Mouse (Mus musculus): Measurements from ENCODE around the gene Cmip. TPM values are rescaled to one million over a fixed set of nuclear protein-coding genes. Genes with fewer than 3 reads are reported as not detected.

Cmip gene
- 64.7 and 64.9 TPM in 2 replicates for polyA plus RNA-seq (2012; rRNA removed)

DNA sequence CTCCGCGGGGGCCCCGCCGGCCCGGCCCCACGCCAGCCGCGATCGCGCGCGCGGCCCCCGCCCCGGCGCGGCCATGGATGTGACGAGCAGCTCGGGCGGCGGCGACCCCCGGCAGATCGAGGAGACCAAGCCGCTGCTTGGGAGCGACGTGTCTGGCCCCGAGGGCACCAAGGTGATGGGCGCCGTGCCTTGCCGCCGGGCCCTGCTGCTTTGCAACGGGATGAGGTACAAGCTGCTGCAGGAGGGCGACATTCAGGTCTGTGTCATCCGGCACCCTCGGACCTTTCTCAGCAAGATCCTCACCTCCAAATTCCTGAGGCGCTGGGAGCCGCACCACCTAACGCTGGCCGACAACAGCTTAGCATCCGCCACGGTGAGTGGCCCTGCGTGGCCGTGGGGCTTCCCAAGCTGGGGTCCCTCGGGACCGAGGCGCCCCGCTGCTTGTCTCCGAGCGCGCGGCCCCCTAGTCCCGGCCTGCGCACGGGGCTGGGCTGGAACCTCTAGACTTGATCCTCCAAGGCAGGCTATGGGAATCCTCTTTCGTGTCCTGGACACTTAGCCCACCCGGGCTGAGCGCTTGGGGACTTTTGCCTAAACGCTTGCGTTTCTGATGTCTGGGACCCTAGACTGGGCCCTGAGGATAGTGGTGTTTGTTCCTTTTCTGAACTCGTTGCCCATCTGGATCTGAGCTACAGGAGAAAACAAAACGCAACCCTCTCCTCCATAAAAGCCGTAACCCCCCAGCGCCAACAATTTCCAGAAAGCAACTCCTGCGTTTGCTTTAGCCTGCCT, at the start of gene Cmip:
Gene Cmip, plus strand, starts transcription at position 36 of the 792 bp plus-strand sequence.
- H3K27me3 ChIP-seq (ENCODE audit: control insufficient read depth, insufficient read depth, low read length): no peaks in the 10 kb centered on the region
- 1% methylated on average over 63 of the region's 65 CpGs for WGBS
- no peak for TF ChIP-seq POLR2A (IDR thresholded peaks at IDR 0.05; ENCODE audit: borderline replicate concordance, insufficient read depth, low read length)
- no peak for TF ChIP-seq CTCF (IDR thresholded peaks at IDR 0.05; ENCODE audit: borderline replicate concordance, insufficient read depth, low read depth, low read length)
- H3K27ac ChIP-seq (ENCODE audit: insufficient read depth, low read length): no peak within 1 kb of the TSS
- H3K4me1 ChIP-seq (ENCODE audit: control insufficient read depth, insufficient read depth, low read length): peaks cover 12% of the 10 kb centered on the region
- peak within 1 kb of the TSS; percentile 84 for H3K4me3 ChIP-seq (replicated peaks; ENCODE audit: insufficient read depth, low read depth, low read length)
- DNase-seq: peak; percentile 51 to 65

DNA sequence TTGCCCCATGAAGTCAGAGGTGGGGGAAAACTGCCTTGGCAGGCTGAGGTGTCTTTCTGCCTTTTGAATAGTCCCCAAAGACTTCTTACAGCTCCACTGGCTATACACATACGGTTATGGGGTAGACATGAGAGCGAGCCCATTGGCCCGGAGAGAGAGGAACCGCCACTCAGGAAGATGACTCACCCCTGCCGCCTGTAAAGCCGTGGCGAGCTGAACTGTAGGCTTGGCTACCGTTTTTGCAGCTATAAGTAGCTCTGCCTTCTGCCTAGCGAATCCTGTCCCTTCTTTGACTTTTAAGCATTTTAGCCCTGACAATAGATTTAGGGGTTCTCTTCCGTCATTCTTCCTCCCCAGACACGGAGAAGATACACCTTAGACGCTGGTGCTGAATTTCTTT, 47.7 kb upstream of the Cmip start:
- DNase-seq: no peak
- Histone ChIP-seq H3K27ac (ENCODE audit: insufficient read depth, low read length) (no peak overlapping the region), H3K4me1 (ENCODE audit: control insufficient read depth, insufficient read depth, low read length) (no peaks in the 10 kb centered on the region; the same call in 1 of the 2 replicates), H3K27me3 (ENCODE audit: control insufficient read depth, insufficient read depth, low read length) (no peaks in the 10 kb centered on the region), H3K4me3 (replicated peaks; ENCODE audit: insufficient read depth, low read depth, low read length) (no peak overlapping the region)
- 91% methylated on average over 12 of the region's 12 CpGs for WGBS
- TF ChIP-seq CTCF (IDR thresholded peaks at IDR 0.05; ENCODE audit: borderline replicate concordance, insufficient read depth, low read depth, low read length): no peak
- no peak for TF ChIP-seq POLR2A (IDR thresholded peaks at IDR 0.05; ENCODE audit: borderline replicate concordance, insufficient read depth, low read length)

DNA sequence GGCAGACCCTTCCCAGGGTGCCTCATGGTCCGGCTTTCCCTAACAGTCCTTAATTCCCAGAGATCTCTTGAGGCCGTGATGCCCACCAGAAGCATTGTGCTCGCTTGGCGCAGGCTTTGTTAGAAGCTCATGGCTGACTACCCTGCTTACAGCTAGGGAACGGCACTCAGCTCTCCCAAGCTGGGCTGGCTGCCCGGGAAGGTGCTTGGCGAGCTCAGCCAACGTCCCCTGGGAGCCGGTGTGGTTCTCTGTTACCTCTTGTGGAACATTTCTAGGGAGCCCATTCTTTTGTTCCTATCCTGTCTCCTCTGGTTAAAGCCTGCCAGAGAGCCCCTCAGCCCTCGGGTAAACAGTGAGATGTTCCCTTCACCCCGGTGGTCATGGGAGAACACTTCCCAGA, 44.8 kb upstream of the Cmip start:
- no peaks in the 10 kb centered on the region for H3K27me3 ChIP-seq (ENCODE audit: control insufficient read depth, insufficient read depth, low read length)
- WGBS: 38% methylated on average over 11 of the region's 11 CpGs
- H3K4me1 ChIP-seq (ENCODE audit: control insufficient read depth, insufficient read depth, low read length): no peaks in the 10 kb centered on the region; the same call in 1 of the 2 replicates
- DNase-seq: no peak
- no peak overlapping the region for H3K4me3 ChIP-seq (replicated peaks; ENCODE audit: insufficient read depth, low read depth, low read length)
- no peak overlapping the region for H3K27ac ChIP-seq (ENCODE audit: insufficient read depth, low read length)
- TF ChIP-seq POLR2A (IDR thresholded peaks at IDR 0.05; ENCODE audit: borderline replicate concordance, insufficient read depth, low read length) (no peak), CTCF (IDR thresholded peaks at IDR 0.05; ENCODE audit: borderline replicate concordance, insufficient read depth, low read depth, low read length) (no peak)

DNA sequence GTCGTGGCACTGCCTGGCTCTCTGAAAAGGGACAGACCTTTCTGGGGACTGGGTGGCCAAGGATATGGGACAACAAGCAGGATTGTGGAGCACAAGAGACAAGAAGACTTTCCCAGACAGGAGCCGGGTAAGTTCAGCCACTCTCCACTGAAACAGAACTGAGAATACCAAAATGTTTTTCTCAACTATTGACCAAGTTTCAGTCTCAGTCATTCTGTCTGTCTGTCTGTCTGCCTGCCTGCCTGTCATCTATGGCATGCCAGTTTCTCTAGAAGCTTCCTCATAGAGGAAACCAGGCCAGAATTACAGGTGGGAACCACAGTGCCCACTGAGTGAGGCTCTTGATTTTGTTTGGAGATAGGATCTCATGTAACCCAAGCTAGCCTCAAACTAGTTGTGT, 39.1 kb upstream of the Cmip start:
- 93% methylated on average over 2 of the region's 2 CpGs for WGBS
- H3K4me3 ChIP-seq (replicated peaks; ENCODE audit: insufficient read depth, low read depth, low read length): no peak overlapping the region
- no peak for TF ChIP-seq CTCF (IDR thresholded peaks at IDR 0.05; ENCODE audit: borderline replicate concordance, insufficient read depth, low read depth, low read length)
- no peak for TF ChIP-seq POLR2A (IDR thresholded peaks at IDR 0.05; ENCODE audit: borderline replicate concordance, insufficient read depth, low read length)
- H3K4me1 ChIP-seq (ENCODE audit: control insufficient read depth, insufficient read depth, low read length): no peaks in the 10 kb centered on the region; the same call in 1 of the 2 replicates
- no peak for DNase-seq
- H3K27me3 ChIP-seq (ENCODE audit: control insufficient read depth, insufficient read depth, low read length): no peaks in the 10 kb centered on the region
- H3K27ac ChIP-seq (ENCODE audit: insufficient read depth, low read length): no peak overlapping the region

DNA sequence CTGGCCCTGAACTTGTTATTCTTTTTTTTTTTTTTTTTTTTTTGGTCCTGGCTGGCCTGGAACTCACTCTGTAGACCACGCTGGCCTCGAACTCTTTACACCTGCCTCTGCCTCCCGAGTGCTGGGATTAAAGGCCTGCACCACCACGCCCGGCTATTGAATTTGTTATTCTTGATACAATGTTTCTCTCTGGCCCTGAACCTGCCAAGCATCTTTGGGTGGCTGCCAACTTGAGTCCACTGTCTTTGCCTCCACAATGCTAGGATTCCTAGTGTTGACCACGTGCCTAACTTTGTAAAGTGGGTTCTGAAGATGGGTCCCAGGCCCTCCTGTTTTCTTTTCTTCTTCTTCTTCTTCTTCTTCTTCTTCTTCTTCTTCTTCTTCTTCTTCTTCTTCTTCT, 34.5 kb upstream of the Cmip start:
- 51% methylated on average over 6 of the region's 6 CpGs for WGBS
- Histone ChIP-seq H3K4me3 (replicated peaks; ENCODE audit: insufficient read depth, low read depth, low read length) (no peak overlapping the region), H3K4me1 (ENCODE audit: control insufficient read depth, insufficient read depth, low read length) (no peaks in the 10 kb centered on the region), H3K27me3 (ENCODE audit: control insufficient read depth, insufficient read depth, low read length) (no peaks in the 10 kb centered on the region), H3K27ac (ENCODE audit: insufficient read depth, low read length) (no peak overlapping the region)
- no peak for DNase-seq
- TF ChIP-seq POLR2A (IDR thresholded peaks at IDR 0.05; ENCODE audit: borderline replicate concordance, insufficient read depth, low read length): no peak
- no peak for TF ChIP-seq CTCF (IDR thresholded peaks at IDR 0.05; ENCODE audit: borderline replicate concordance, insufficient read depth, low read depth, low read length)

DNA sequence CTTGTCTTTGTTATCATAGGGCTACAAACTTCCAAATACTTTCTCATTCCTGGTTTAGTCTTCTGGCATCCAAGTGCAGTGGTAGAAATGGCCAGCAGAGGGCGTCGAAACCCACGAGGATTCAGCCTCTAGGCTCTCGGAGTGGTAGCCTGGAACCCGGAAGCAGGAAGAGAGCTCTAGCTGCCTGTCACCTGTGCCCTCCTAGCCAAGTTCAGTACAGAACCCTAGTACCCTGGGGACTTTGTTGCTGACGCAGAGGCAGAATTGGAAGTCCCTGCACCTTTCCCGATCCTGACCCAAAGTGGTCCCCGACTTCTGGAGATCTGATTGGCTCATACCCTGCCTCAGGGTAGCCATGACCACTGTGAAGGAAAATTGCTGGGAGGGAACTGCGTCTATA, 32.2 kb upstream of the Cmip start:
- Histone ChIP-seq H3K4me1 (ENCODE audit: control insufficient read depth, insufficient read depth, low read length) (no peaks in the 10 kb centered on the region), H3K27ac (ENCODE audit: insufficient read depth, low read length) (no peak overlapping the region), H3K27me3 (ENCODE audit: control insufficient read depth, insufficient read depth, low read length) (no peaks in the 10 kb centered on the region), H3K4me3 (replicated peaks; ENCODE audit: insufficient read depth, low read depth, low read length) (peak overlapping the region; percentile 48)
- peak; percentile 68 to 83 for DNase-seq
- 8% methylated on average over 9 of the region's 9 CpGs for WGBS
- TF ChIP-seq POLR2A (IDR thresholded peaks at IDR 0.05; ENCODE audit: borderline replicate concordance, insufficient read depth, low read length): no peak
- peak; percentile 91 for TF ChIP-seq CTCF (IDR thresholded peaks at IDR 0.05; ENCODE audit: borderline replicate concordance, insufficient read depth, low read depth, low read length)

DNA sequence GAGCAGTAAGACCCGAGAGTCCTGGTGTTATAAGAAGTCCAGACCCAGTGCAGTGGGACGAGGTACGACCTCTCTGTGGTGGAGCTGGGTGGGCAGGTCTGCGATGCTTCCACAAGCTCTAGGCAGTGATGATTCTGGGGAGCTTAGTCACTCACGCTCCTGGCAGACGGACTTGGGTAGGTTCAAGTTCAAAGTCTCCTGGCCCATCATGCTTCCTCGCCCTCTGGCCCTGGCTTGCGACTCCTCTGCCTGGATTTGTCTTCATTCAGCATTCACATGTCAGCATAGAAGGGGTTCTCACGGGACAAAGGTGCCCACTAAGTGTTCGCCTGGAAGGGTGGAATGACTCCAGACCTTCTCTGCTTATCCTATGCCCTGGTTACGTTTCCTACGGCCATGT, 30.6 kb upstream of the Cmip start:
- no peak overlapping the region for H3K27ac ChIP-seq (ENCODE audit: insufficient read depth, low read length)
- no peak for TF ChIP-seq POLR2A (IDR thresholded peaks at IDR 0.05; ENCODE audit: borderline replicate concordance, insufficient read depth, low read length)
- TF ChIP-seq CTCF (IDR thresholded peaks at IDR 0.05; ENCODE audit: borderline replicate concordance, insufficient read depth, low read depth, low read length): no peak
- 86% methylated on average over 12 of the region's 12 CpGs for WGBS
- no peaks in the 10 kb centered on the region for H3K27me3 ChIP-seq (ENCODE audit: control insufficient read depth, insufficient read depth, low read length)
- H3K4me1 ChIP-seq (ENCODE audit: control insufficient read depth, insufficient read depth, low read length): no peaks in the 10 kb centered on the region
- H3K4me3 ChIP-seq (replicated peaks; ENCODE audit: insufficient read depth, low read depth, low read length): no peak overlapping the region
- no peak for DNase-seq

DNA sequence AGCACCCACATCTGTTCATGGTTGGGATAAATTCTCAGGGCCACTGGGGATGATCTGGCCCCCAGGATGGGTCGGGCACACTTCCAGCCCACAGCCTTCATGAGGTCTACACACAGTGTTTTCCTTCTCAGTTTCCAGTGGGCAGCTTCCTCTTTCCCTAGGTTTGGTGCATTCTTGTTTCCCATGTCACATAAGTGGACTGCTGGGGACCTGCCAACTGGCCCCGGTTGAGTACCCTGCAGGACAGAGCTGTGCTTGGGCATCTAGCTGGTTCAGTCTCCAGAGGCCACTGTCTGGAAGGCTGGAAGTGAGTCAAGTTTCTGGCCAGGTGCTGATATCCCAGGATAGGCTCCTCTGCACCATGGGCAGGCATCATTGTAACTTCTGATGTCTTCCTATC, 29.5 kb upstream of the Cmip start:
- Histone ChIP-seq H3K4me1 (ENCODE audit: control insufficient read depth, insufficient read depth, low read length) (no peaks in the 10 kb centered on the region), H3K27me3 (ENCODE audit: control insufficient read depth, insufficient read depth, low read length) (no peaks in the 10 kb centered on the region), H3K4me3 (replicated peaks; ENCODE audit: insufficient read depth, low read depth, low read length) (no peak overlapping the region), H3K27ac (ENCODE audit: insufficient read depth, low read length) (no peak overlapping the region)
- TF ChIP-seq POLR2A (IDR thresholded peaks at IDR 0.05; ENCODE audit: borderline replicate concordance, insufficient read depth, low read length) (no peak), CTCF (IDR thresholded peaks at IDR 0.05; ENCODE audit: borderline replicate concordance, insufficient read depth, low read depth, low read length) (no peak)
- WGBS: 51% methylated on average over 2 of the region's 2 CpGs
- DNase-seq: no peak

Measured in cerebellum, adult 2 months (tissue).